Mouse (Mus musculus): ENCODE measurements around the gene Ercc4. TPM values are rescaled to one million over a fixed set of nuclear protein-coding genes. Genes with fewer than 3 reads are reported as not detected.
"Not testable (repeated sequence)": the region's sequence is repeated elsewhere in the genome, so short reads cannot be mapped to it uniquely, and the experiment has no call there.

The Ercc4 gene
- polyA plus RNA-seq, 1 experiment from 2014 or later, result 15.5 TPM

- Histone ChIP-seq H3K4me2 (peak overlapping the region; percentile 80), H3K27ac (ENCODE audit: low read depth) (peak overlapping the region; percentile 87), H3K27me3 (ENCODE audit: insufficient read depth, low read length) (no peaks in the 10 kb centered on the region), H3K9ac (peak overlapping the region; percentile 93), H3K9me3 (ENCODE audit: low read depth, low read length) (no peaks in the 10 kb centered on the region), H3K4me1 (ENCODE audit: insufficient read depth) (peaks cover 4% of the 10 kb centered on the region; the same call in 1 of the 2 replicates), H3K4me3 (ENCODE audit: low read depth, low read length) (peak overlapping the region; percentile 75), H3K36me3 (ENCODE audit: insufficient read depth) (peaks cover 24% of the 10 kb centered on the region)
- peak; percentile 6 for ATAC-seq (ENCODE audit: insufficient read depth)
- no peak for TF ChIP-seq CTCF (IDR thresholded peaks at IDR 0.05; ENCODE audit: low read depth)
- 1% methylated on average over 32 of the region's 32 CpGs for WGBS
- DNase-seq, result no peak
Observed at GRCm38 (mm10) chr16:13109990-13110595, 609 bp downstream of the Ercc4 start.

DNA sequence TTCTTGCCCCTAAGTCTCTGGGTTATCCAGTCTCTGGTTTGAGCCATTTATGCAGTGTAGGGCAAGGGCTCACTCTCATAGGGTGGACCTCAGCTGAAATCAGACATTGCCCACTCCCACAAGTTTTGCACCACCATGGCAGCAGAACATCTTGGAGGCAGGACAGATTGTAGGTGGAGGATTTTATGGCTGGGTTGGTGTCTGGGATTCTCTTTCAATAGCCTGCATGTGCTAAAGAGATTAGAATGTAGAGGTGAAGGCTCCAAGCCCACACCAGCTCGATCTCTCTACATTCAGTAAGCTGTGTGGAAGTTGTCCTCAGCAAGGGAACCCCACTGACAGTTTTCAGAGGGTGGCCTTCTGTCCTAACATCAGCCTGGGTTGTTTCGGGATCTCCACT, 5.3 kb downstream of the Ercc4 start:
- H3K27ac ChIP-seq (ENCODE audit: low read depth), result no peak overlapping the region
- no peaks in the 10 kb centered on the region for H3K9me3 ChIP-seq (ENCODE audit: low read depth, low read length)
- ATAC-seq (ENCODE audit: insufficient read depth) (no peak), DNase-seq (no peak)
- no peak overlapping the region for H3K9ac ChIP-seq
- no peaks in the 10 kb centered on the region for H3K27me3 ChIP-seq (ENCODE audit: insufficient read depth, low read length)
- 87% methylated on average over 2 of the region's 2 CpGs for WGBS
- no peak overlapping the region for H3K4me3 ChIP-seq (ENCODE audit: low read depth, low read length)
- peaks cover 4% of the 10 kb centered on the region; the same call in 1 of the 2 replicates for H3K4me1 ChIP-seq (ENCODE audit: insufficient read depth)
- no peak for TF ChIP-seq CTCF (IDR thresholded peaks at IDR 0.05; ENCODE audit: low read depth)
- peaks cover 34% of the 10 kb centered on the region for H3K36me3 ChIP-seq (ENCODE audit: insufficient read depth)
- H3K4me2 ChIP-seq, result no peak overlapping the region

DNA sequence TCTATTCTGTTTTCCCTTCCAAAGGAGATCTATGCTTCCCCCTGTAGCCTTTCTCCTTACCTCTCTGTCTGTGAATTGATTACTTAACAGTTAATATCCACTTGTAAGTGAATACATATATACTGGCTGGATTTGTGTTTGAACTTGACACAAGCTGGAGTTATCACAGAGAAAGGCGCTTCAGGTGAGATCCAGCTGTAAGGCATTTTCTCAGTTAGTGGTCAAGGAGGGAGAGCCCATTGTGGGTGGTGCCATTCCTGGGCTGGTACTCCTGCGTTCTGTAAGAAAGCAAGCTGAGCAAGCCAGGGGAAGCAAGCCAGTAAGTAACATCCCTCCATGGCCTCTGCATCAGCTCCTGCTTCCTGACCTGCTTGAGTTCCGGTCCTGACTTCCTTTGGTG, 6.0 kb downstream of the Ercc4 start:
- not testable (repeated sequence) for H3K4me1 ChIP-seq (ENCODE audit: insufficient read depth); H3K27ac ChIP-seq (ENCODE audit: low read depth)

GRCm38 (mm10) chr16:13117299-13117966, 7.9 kb downstream of the Ercc4 start:
- DNase-seq (peak; percentile 89), ATAC-seq (ENCODE audit: insufficient read depth) (peak; percentile 87)
- WGBS, result 65% methylated on average over 9 of the region's 9 CpGs
- Histone ChIP-seq H3K27ac (ENCODE audit: low read depth) (no peak overlapping the region), H3K27me3 (ENCODE audit: insufficient read depth, low read length) (no peaks in the 10 kb centered on the region), H3K9ac (no peak overlapping the region), H3K36me3 (ENCODE audit: insufficient read depth) (peaks cover 50% of the 10 kb centered on the region), H3K9me3 (ENCODE audit: low read depth, low read length) (no peaks in the 10 kb centered on the region), H3K4me3 (ENCODE audit: low read depth, low read length) (no peak overlapping the region), H3K4me2 (no peak overlapping the region), H3K4me1 (ENCODE audit: insufficient read depth) (no peaks in the 10 kb centered on the region)
- TF ChIP-seq CTCF (IDR thresholded peaks at IDR 0.05; ENCODE audit: low read depth), result peak; percentile 82

More for the DNA sequence above, 6.0 kb downstream of the Ercc4 start:
- not testable (repeated sequence) for H3K27me3 ChIP-seq (ENCODE audit: insufficient read depth, low read length); ATAC-seq (ENCODE audit: insufficient read depth); H3K4me2 ChIP-seq; H3K4me3 ChIP-seq (ENCODE audit: low read depth, low read length); DNase-seq; H3K9ac ChIP-seq; H3K9me3 ChIP-seq (ENCODE audit: low read depth, low read length)
- WGBS, result 85% methylated on average over 3 of the region's 3 CpGs
- peaks cover 35% of the 10 kb centered on the region for H3K36me3 ChIP-seq (ENCODE audit: insufficient read depth)

DNA sequence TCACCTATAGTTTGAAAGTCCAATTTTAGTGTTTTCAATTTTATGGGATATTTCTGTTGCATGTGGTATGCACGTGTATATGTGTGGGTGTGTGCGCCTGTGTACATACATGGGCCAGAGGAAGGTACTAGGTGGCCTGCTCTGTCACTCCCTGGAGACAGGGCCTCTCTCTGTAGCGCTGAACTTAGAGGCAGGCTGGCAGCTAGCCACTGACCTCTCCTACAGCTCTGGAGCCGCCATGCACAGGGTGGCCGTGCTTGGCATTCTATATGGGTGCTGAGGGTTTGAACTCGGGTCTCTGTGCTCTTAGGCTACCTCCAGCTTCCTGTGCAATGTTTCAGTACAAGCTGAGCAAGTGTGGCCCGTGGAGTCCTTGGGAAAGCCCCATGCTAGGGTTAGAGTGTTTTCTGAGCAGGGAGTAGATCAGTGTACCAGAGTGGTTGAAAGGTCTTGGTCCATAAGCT, 8.5 kb downstream of the Ercc4 start:
- peaks cover 51% of the 10 kb centered on the region for H3K36me3 ChIP-seq (ENCODE audit: insufficient read depth)
- 88% methylated on average over 7 of the region's 7 CpGs for WGBS
- DNase-seq (no peak), ATAC-seq (ENCODE audit: insufficient read depth) (0 out of 2 replicates have a peak, but pooled peaks have one; percentile 9)
- H3K4me3 ChIP-seq (ENCODE audit: low read depth, low read length), result no peak overlapping the region
- H3K4me2 ChIP-seq, result no peak overlapping the region
- no peak overlapping the region for H3K9ac ChIP-seq
- H3K9me3 ChIP-seq (ENCODE audit: low read depth, low read length), result no peaks in the 10 kb centered on the region
- TF ChIP-seq CTCF (IDR thresholded peaks at IDR 0.05; ENCODE audit: low read depth), result no peak
- no peaks in the 10 kb centered on the region for H3K27me3 ChIP-seq (ENCODE audit: insufficient read depth, low read length)
- no peaks in the 10 kb centered on the region for H3K4me1 ChIP-seq (ENCODE audit: insufficient read depth)
- no peak overlapping the region for H3K27ac ChIP-seq (ENCODE audit: low read depth)

DNA sequence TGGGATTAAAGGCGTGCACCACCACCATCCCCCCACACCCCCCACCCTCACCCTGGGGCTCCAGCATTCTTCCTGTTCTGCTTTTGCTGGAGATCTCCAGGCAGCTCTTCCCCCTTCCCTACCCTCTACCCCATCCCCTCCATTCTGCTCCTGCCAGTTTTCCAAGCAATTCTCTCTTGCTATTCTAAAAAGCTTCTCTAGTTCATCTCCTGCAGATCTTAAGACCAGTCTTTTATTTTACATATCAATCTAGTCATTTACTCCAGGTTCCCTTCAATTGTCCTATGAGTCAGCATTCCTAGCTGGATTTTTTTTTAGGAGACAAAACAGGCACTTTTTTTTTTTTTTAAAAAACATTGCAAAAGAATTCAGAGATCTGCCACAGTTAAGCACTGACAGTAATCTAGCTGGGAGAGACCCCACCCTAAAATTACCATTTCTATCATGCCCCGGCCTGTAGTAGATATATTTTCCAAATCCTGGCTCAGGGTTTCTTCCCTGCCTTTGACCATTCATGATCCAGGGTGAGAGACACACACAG, 9.3 kb downstream of the Ercc4 start:
- ATAC-seq (ENCODE audit: insufficient read depth) (no peak), DNase-seq (no peak)
- TF ChIP-seq CTCF (IDR thresholded peaks at IDR 0.05; ENCODE audit: low read depth), result no peak
- no peak overlapping the region for H3K9ac ChIP-seq
- H3K4me1 ChIP-seq (ENCODE audit: insufficient read depth), result no peaks in the 10 kb centered on the region
- H3K27me3 ChIP-seq (ENCODE audit: insufficient read depth, low read length), result no peaks in the 10 kb centered on the region
- no peak overlapping the region for H3K4me2 ChIP-seq
- H3K9me3 ChIP-seq (ENCODE audit: low read depth, low read length), result no peaks in the 10 kb centered on the region
- peaks cover 52% of the 10 kb centered on the region for H3K36me3 ChIP-seq (ENCODE audit: insufficient read depth)
- H3K27ac ChIP-seq (ENCODE audit: low read depth), result no peak overlapping the region
- no peak overlapping the region for H3K4me3 ChIP-seq (ENCODE audit: low read depth, low read length)
- 96% methylated on average over 2 of the region's 2 CpGs for WGBS

GRCm38 (mm10) chr16:13119641-13120350, 10.3 kb downstream of the Ercc4 start:
- H3K4me3 ChIP-seq (ENCODE audit: low read depth, low read length), result no peak overlapping the region
- no peaks in the 10 kb centered on the region for H3K4me1 ChIP-seq (ENCODE audit: insufficient read depth)
- no peak for DNase-seq
- no peak for TF ChIP-seq CTCF (IDR thresholded peaks at IDR 0.05; ENCODE audit: low read depth)
- H3K27me3 ChIP-seq (ENCODE audit: insufficient read depth, low read length), result no peaks in the 10 kb centered on the region
- no peaks in the 10 kb centered on the region for H3K9me3 ChIP-seq (ENCODE audit: low read depth, low read length)
- H3K4me2 ChIP-seq, result no peak overlapping the region
- ATAC-seq (ENCODE audit: insufficient read depth), result no peak
- no peak overlapping the region for H3K9ac ChIP-seq
- H3K27ac ChIP-seq (ENCODE audit: low read depth), result no peak overlapping the region
- 90% methylated on average over 3 of the region's 3 CpGs for WGBS
- H3K36me3 ChIP-seq (ENCODE audit: insufficient read depth), result peaks cover 52% of the 10 kb centered on the region

All from lung, embryonic 14.5 days (tissue).